Mouse (Mus musculus): ENCODE results near the gene Dtx3.

DNA sequence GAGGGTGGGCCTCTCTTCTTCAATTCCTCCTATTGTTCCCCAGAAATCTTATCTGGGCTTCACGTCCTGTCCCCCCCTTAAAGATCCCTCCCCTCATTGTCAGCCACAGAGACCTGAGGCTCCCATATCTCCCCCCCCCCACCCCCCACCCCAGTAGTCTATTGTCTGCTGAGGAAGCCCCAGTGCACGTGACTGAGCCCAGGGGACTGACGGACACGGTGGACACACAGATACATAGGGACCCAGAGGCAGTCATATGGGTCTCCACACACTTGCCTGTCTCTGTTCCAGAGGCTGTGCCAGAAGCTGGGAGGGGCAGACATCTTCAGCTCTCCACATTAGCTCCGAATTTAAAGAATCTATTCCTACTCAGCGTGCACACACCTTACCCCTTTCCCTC is 14.0 kb downstream of the Dtx3 start:
- no peak for TF ChIP-seq EP300 (IDR thresholded peaks at IDR 0.05; ENCODE audit: insufficient read depth, low read depth, low read length)
- TF ChIP-seq POLR2A (IDR thresholded peaks at IDR 0.05; ENCODE audit: insufficient read depth, low read length) = no peak
